Mouse (Mus musculus) lung, embryonic 14.5 days (tissue): Measurements from ENCODE around the gene Zfp646. TPM values are rescaled to one million over a fixed set of nuclear protein-coding genes. Genes with fewer than 3 reads are reported as not detected.
A peak's percentile ranks its signal among the peaks of the same experiment; 100 is the strongest.

Experiments
- ATAC-seq: fragments of 200-750 bp; cut with Nextera tagmentation; 2 replicates; pipeline ENCODE4 v1.8.0; 2017; ENCODE audit warnings: mild to moderate bottlenecking, moderate TSS enrichment, moderate library complexity; ENCODE audit not compliant: insufficient read depth
- DNase-seq: peaks from one replicate; pipeline ENCODE4 v3.0.0-alpha.2; 2015
- H3K27ac ChIP-seq: fragments of 300-500 bp; sonication (generic); 2 replicates; pipeline ENCODE4 v1.5.1; 2014; ENCODE audit warnings: low read depth, mild to moderate bottlenecking, moderate library complexity
- H3K27me3 ChIP-seq: fragments of 300-500 bp; sonication (generic); 2 replicates; pipeline ENCODE4 v1.6.1; 2014; ENCODE audit warnings: low read length, control low read depth; ENCODE audit not compliant: insufficient read depth
- H3K36me3 ChIP-seq: fragments of 300-500 bp; sonication (generic); 2 replicates; pipeline ENCODE4 v1.6.1; 2014; ENCODE audit warnings: control low read depth; ENCODE audit not compliant: insufficient read depth
- H3K4me1 ChIP-seq: fragments of 300-500 bp; sonication (generic); 2 replicates; pipeline ENCODE4 v1.6.1; 2014; ENCODE audit warnings: antibody characterized with exemption, control low read depth; ENCODE audit not compliant: insufficient read depth
- H3K4me2 ChIP-seq: fragments of 300-500 bp; sonication (generic); 2 replicates; pipeline ENCODE4 v1.6.1; 2014; ENCODE audit warnings: mild to moderate bottlenecking
- H3K4me3 ChIP-seq: fragments of 300-500 bp; sonication (generic); 2 replicates; pipeline ENCODE4 v1.5.1; 2014; ENCODE audit warnings: low read depth, low read length
- H3K9ac ChIP-seq: fragments of 300-500 bp; sonication (generic); 2 replicates; pipeline ENCODE4 v1.6.1; 2014
- H3K9me3 ChIP-seq: fragments of 300-500 bp; sonication (generic); 2 replicates; pipeline ENCODE4 v1.6.1; 2016; ENCODE audit warnings: low read depth, low read length, control low read depth
- CTCF ChIP-seq: IDR thresholded peaks from 2 replicates; pipeline ENCODE4 v1.5.1; 2016; ENCODE audit warnings: antibody characterized with exemption, low read depth
- WGBS: fragments of 180-500 bp; shearing (Covaris S2); extraction: QIAGEN DNeasy Blood & Tissue Kit; methylation state at CpG from one replicate; pipeline ENCODE4 v1.1.7; 2014; 5-methylcytosine and 5-hydroxymethylcytosine counted together
- polyA plus RNA-seq: library from polyadenylated mRNA; unstranded; fragments of >200 nt; fragmentation: Nextera tagmentation; extraction: Ambion mirVana; gene quantifications from 2 replicates; pipeline ENCODE4 v1.2.1, GENCODE M21; 2014

Gene Zfp646
- polyA plus RNA-seq, 1 experiment from 2014 or later = 17.4 TPM

DNA sequence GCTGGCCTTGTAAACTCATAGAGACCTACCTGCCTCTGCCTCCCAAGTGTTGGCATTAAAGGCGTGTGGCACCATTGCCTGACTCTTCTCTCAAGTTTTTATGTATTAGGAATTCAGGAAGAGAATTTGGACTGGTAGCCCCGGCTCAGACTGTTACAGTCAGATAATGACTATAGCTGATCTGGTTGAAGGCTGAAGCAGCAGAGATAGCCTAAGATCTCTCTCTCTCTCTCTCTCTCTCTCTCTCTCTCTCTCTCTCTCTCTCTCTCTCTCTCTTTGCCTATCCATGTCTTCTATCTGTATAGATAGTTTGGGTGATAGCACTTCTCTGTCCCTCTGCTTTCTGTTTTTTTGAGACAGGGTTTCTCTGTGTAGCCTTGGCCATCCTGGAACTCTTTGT is 25.8 kb downstream of the Zfp646 start:
- Histone ChIP-seq H3K4me3 (no peak overlapping the region), H3K36me3 (peaks cover 17% of the 10 kb centered on the region), H3K27me3 (no peaks in the 10 kb centered on the region), H3K4me2 (no peak overlapping the region), H3K9me3 (no peaks in the 10 kb centered on the region), H3K27ac (no peak overlapping the region), H3K9ac (no peak overlapping the region), H3K4me1 (no peaks in the 10 kb centered on the region)
- no peak for TF ChIP-seq CTCF
- WGBS = 70% methylated on average over 2 of the region's 2 CpGs
- DNase-seq = no peak
- ATAC-seq = no peak

DNA sequence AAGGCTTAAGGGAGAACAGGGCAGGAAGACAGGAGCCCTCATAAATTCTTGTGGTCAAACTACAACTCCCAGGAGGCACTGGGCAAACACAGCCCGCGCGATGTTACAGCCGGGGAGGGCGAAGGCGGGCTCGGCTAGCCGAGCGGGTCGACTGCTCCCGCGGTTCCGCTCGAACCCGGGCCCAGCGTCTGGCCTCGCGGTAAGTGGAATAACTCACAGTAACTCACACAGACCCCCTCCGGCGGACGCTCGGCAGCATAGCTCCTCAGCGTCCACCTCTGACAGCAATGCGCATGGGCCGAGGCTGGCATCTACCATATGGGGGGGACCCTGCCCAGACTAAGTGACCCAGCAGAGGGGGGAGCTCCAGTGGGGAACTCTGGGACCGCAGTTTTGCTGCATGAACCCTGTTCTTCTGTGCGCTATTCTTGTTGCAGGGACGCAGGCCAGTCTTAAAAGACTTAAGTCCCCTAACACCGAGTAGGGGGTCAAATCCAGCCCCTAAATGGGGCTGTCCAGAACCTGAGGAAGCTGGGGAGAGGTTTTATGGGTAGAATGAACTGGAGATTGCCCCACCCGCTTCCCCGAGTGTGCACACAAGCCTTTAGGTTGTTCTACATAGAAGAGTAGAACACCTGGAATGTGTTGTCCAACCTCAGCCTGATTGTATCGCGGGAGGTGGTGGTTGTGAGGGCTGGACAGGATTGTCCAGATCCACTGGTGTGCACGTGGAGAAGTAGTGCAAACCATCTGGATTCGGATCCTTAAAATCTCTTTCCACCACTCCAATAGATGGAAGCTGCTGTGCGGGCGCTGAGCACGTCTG is 28.2 kb downstream of the Zfp646 start, which contains the start of gene Bckdk:
Bckdk (plus strand) TSS at position 112 of the 826 bp plus-strand sequence.
- H3K27me3 ChIP-seq = no peaks in the 10 kb centered on the region
- H3K27ac ChIP-seq = peak within 1 kb of the TSS; percentile 87
- no peaks in the 10 kb centered on the region for H3K9me3 ChIP-seq
- peak within 1 kb of the TSS; percentile 92 for H3K9ac ChIP-seq
- DNase-seq (peak; percentile 92), ATAC-seq (peak; percentile 95)
- no peaks in the 10 kb centered on the region for H3K4me1 ChIP-seq
- 4% methylated on average over 38 of the region's 38 CpGs for WGBS
- TF ChIP-seq CTCF = peak; percentile 29; the same call in 1 of the 2 replicates
- peak within 1 kb of the TSS; percentile 77 for H3K4me3 ChIP-seq
- H3K4me2 ChIP-seq = peak within 1 kb of the TSS; percentile 85
- peaks cover 41% of the 10 kb centered on the region for H3K36me3 ChIP-seq

DNA sequence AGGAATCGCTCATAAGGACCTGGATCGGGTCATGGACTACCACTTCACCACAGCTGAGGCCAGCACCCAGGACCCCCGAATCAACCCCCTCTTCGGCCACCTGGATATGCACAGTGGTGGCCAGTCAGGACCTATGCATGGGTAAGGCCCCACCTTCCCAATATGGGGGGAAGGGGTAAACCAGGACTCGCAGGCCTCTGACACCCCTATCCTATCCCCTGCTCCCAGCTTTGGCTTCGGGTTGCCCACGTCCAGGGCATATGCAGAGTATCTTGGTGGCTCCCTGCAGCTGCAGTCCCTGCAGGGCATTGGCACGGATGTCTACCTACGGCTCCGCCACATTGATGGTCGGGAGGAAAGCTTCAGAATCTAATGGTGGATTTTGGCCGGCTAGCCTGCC is 31.9 kb downstream of the Zfp646 start:
- WGBS = 94% methylated on average over 12 of the region's 12 CpGs
- ATAC-seq = no peak
- no peak for TF ChIP-seq CTCF
- Histone ChIP-seq H3K27ac (no peak overlapping the region), H3K9me3 (no peaks in the 10 kb centered on the region), H3K4me1 (no peaks in the 10 kb centered on the region), H3K27me3 (no peaks in the 10 kb centered on the region), H3K4me3 (no peak overlapping the region), H3K9ac (no peak overlapping the region), H3K4me2 (no peak overlapping the region), H3K36me3 (peaks cover 49% of the 10 kb centered on the region)
- no peak for DNase-seq

DNA sequence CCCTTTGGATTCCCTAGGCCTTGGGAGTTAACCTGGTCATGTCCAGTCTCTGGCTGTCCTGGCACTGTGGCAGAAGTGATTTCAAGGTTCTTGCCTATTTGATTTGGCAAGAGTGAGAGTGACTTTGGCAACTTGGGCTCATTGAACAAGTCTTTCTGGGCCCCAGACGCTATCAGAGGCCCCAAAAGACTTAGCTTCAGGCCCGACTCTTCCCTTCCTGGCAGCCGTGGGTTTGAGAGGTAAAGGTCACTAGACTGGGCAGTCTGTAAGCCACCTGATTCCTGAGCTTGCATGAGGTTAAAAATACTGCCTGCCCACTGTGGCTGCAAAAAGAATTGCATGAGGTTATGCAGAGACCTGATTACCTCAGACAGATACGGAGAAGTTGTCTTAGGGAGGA is 32.6 kb downstream of the Zfp646 start:
- ATAC-seq (no peak), DNase-seq (no peak)
- Histone ChIP-seq H3K4me3 (no peak overlapping the region), H3K36me3 (peaks cover 49% of the 10 kb centered on the region), H3K27ac (no peak overlapping the region), H3K4me1 (no peaks in the 10 kb centered on the region), H3K4me2 (no peak overlapping the region), H3K27me3 (no peaks in the 10 kb centered on the region), H3K9me3 (no peaks in the 10 kb centered on the region), H3K9ac (no peak overlapping the region)
- WGBS = 91% methylated on average over 4 of the region's 4 CpGs
- no peak for TF ChIP-seq CTCF

DNA sequence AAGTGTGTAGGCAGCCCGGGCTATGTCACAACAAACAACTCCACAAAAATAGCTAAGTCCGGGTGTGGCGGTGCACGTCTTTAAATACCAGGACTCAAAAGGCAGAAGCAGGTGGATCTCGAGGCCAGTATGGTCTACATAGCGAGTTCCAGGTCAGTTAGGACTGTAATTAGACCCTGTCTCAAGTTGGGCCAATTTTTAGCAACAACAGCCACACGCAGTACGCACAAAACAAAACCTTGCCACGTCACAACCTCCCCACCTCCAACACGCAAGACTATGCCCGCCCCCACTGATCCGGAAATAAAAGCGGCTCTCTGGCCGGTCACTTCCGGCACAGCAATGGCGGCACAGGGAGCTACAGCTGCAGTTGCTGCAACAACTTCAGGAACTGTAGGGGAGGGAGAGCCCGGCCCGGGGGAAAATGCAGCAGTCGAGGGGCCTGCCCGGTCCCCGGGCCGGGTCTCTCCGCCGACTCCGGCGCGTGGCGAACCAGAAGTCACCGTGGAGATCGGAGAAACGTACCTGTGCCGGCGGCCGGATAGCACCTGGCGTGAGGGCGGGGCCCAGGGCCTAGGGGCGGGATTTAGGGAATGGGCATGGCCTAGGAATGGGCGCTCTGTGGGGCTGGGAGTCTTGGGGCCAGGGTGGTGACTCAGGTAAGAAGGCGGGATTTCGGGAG is 36.3 kb downstream of the Zfp646 start, which contains the start of gene Kat8:
Kat8 (plus strand) TSS at position 327 of the 682 bp plus-strand sequence.
- under 1% methylated on average over 40 of the region's 40 CpGs for WGBS
- peak within 1 kb of the TSS; percentile 84 for H3K9ac ChIP-seq
- ATAC-seq (peak; percentile 97), DNase-seq (peak; percentile 97)
- H3K4me3 ChIP-seq = peak within 1 kb of the TSS; percentile 96
- H3K27me3 ChIP-seq = no peaks in the 10 kb centered on the region
- no peak for TF ChIP-seq CTCF
- H3K36me3 ChIP-seq = peaks cover 48% of the 10 kb centered on the region
- H3K27ac ChIP-seq = peak within 1 kb of the TSS; percentile 85
- H3K4me1 ChIP-seq = no peaks in the 10 kb centered on the region
- H3K4me2 ChIP-seq = peak within 1 kb of the TSS; percentile 82
- H3K9me3 ChIP-seq = no peaks in the 10 kb centered on the region

DNA sequence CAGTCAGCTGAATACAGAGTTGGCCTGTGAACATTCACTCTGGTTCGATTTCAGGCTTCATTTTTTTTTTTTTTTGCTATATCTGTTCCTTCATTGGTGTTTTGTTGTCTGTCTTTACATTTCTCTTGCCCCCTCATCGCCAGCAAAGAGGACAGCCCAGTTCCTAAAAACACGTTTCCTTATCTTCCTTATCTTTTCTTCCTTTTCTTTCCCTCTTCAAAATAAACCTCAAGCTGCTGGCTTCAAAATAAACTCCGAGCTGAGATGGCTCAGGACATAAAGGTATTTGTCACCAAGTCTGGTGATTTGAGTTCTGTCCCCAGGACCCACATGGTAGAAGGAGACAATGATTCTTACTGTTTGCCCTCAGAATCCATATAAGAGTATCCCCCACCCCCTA is 36.9 kb downstream of the Zfp646 start:
- peak overlapping the region; percentile 96 for H3K4me3 ChIP-seq
- no peaks in the 10 kb centered on the region for H3K9me3 ChIP-seq
- DNase-seq = no peak
- peaks cover 43% of the 10 kb centered on the region for H3K36me3 ChIP-seq
- no peaks in the 10 kb centered on the region for H3K27me3 ChIP-seq
- H3K9ac ChIP-seq = peak overlapping the region; percentile 84
- H3K4me2 ChIP-seq = peak overlapping the region; percentile 82
- WGBS = 9% methylated on average over 4 of the region's 4 CpGs
- no peaks in the 10 kb centered on the region for H3K4me1 ChIP-seq
- TF ChIP-seq CTCF = no peak
- peak overlapping the region; percentile 85 for H3K27ac ChIP-seq
- no peak for ATAC-seq

DNA sequence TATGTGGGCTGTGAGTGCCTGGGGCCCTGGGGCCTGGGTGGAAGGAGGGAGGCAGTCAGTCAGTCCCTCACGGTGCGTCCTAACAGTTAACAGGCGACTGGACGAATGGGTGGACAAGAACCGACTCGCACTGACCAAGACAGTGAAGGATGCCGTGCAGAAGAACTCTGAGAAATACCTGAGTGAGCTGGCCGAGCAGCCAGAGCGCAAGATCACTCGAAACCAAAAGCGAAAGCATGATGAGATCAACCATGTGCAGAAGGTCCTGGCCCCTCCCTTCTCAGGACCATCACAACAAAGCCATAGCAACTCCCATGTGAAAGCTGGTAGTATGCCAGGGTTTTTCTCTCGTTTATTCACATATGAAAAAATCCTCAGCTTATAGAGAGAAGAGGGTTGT is 39.3 kb downstream of the Zfp646 start:
- H3K9ac ChIP-seq = no peak overlapping the region
- no peaks in the 10 kb centered on the region for H3K4me1 ChIP-seq
- H3K36me3 ChIP-seq = peaks cover 30% of the 10 kb centered on the region
- H3K27ac ChIP-seq = no peak overlapping the region
- DNase-seq = no peak
- no peak overlapping the region for H3K4me2 ChIP-seq
- H3K4me3 ChIP-seq = no peak overlapping the region
- 89% methylated on average over 12 of the region's 12 CpGs for WGBS
- H3K9me3 ChIP-seq = no peaks in the 10 kb centered on the region
- ATAC-seq = no peak
- H3K27me3 ChIP-seq = no peaks in the 10 kb centered on the region
- TF ChIP-seq CTCF = no peak
